Mouse (Mus musculus): ENCODE results near the gene Spaca4. TPM values are rescaled to one million over a fixed set of nuclear protein-coding genes. Genes with fewer than 3 reads are reported as not detected.

Spaca4 gene
- total and polyA plus RNA-seq, 3 experiments = 0.38 TPM; not detected in 2

GRCm38 (mm10) chr7:45715090-45715708 lies 10.4 kb downstream of the Spaca4 start, which contains the start of gene Rpl18:
Gene Rpl18, plus strand, starts transcription at chr7:45715457.
- no peaks in the 10 kb centered on the region for H3K9me3 ChIP-seq (replicated peaks; ENCODE audit: insufficient read depth, low read length)
- H3K36me3 ChIP-seq (ENCODE audit: control insufficient read depth in 1 of 2, insufficient read depth in 2 of 2, low read length in 2 of 2) = peaks cover 0 to 2% of the 10 kb centered on the region in 2 experiments; a peak in 2 of 4 replicates
- H3K4me1 ChIP-seq (ENCODE audit: control insufficient read depth in 1 of 2, insufficient read depth in 2 of 2, low read length in 2 of 2) = peaks cover 0 to 5% of the 10 kb centered on the region in 2 experiments; a peak in 1 of 4 replicates
- peak; percentile 98 for DNase-seq (ENCODE audit: low read depth, low spot score)
- H3K4me3 ChIP-seq (ENCODE audit: control insufficient read depth in 1 of 2, insufficient read depth in 1 of 2, low read depth in 2 of 2, low read length in 2 of 2) = peak within 1 kb of the TSS; percentile 71
- peak within 1 kb of the TSS; percentile 96 for H3K27ac ChIP-seq (ENCODE audit: control insufficient read depth, low read depth, low read length)
- H3K27me3 ChIP-seq (ENCODE audit: control insufficient read depth in 1 of 2, insufficient read depth in 2 of 2, low read length in 2 of 2) = no peaks in the 10 kb centered on the region
- H3K9ac ChIP-seq (ENCODE audit: control insufficient read depth, low read depth, low read length, poor library complexity, severe bottlenecking) = peak within 1 kb of the TSS; percentile 99
- peaks cover 48% of the 10 kb centered on the region for H3K79me2 ChIP-seq (ENCODE audit: control insufficient read depth, insufficient read depth, low read length, poor library complexity)
- TF ChIP-seq ZC3H11A (IDR thresholded peaks at IDR 0.05; ENCODE audit: low read depth, low read length) (no peak), MXI1 (IDR thresholded peaks at IDR 0.05; ENCODE audit: low read depth, low read length) (peak; percentile 73), ZMIZ1 (IDR thresholded peaks at IDR 0.05; ENCODE audit: low read depth, low read length) (peak; percentile 40; the same call in 1 of the 2 replicates), RCOR1 (IDR thresholded peaks at IDR 0.05; ENCODE audit: low read depth, low read length) (no peak), KAT2A (conservative IDR thresholded peaks at IDR 0.05; ENCODE audit: low read depth, low read length) (peak; percentile 67), CHD2 (IDR thresholded peaks at IDR 0.05; ENCODE audit: low read length) (peak; percentile 50; the same call in 1 of the 2 replicates), SIN3A (IDR thresholded peaks at IDR 0.05; ENCODE audit: low read length) (peak; percentile 97), NRF1 (IDR thresholded peaks at IDR 0.05; ENCODE audit: insufficient read depth, low read depth, low read length, poor library complexity, severe bottlenecking) (peak; percentile 52; the same call in 1 of the 2 replicates), ETS1 (IDR thresholded peaks at IDR 0.05; ENCODE audit: low read depth, low read length) (peak; percentile 73; the same call in 1 of the 2 replicates), HCFC1 (IDR thresholded peaks at IDR 0.05; ENCODE audit: low read depth, low read length) (peak; percentile 97), GABPA (IDR thresholded peaks at IDR 0.05; ENCODE audit: low read depth, low read length) (0 out of 2 replicates have a peak, but pooled peaks have one; percentile 30), USF2 (IDR thresholded peaks at IDR 0.05; ENCODE audit: borderline replicate concordance in 1 of 2, insufficient read depth in 1 of 2, low read depth in 1 of 2, low read length in 2 of 2) (no peak), POLR2AphosphoS2 (IDR thresholded peaks at IDR 0.05; ENCODE audit: low read length) (peak; percentile 90), MAFK (IDR thresholded peaks at IDR 0.05; ENCODE audit: borderline replicate concordance, low read depth, low read length) (no peak), RAD21 (IDR thresholded peaks at IDR 0.05; ENCODE audit: low read depth, low read length) (no peak), MAX (IDR thresholded peaks at IDR 0.05; ENCODE audit: low read length) (peak; percentile 42; the same call in 1 of the 2 replicates), NELFE (IDR thresholded peaks at IDR 0.05; ENCODE audit: low read depth, low read length) (peak; percentile 47), ELF1 (IDR thresholded peaks at IDR 0.05; ENCODE audit: low read depth, low read length) (peak; percentile 52; the same call in 1 of the 2 replicates), CHD1 (IDR thresholded peaks at IDR 0.05; ENCODE audit: low read depth, low read length) (no peak), TCF12 (IDR thresholded peaks at IDR 0.05; ENCODE audit: low read depth, low read length) (peak; percentile 35; the same call in 1 of the 2 replicates), JUND (IDR thresholded peaks at IDR 0.05; ENCODE audit: low read depth, low read length) (no peak), POLR2A (IDR thresholded peaks at IDR 0.05; ENCODE audit: control insufficient read depth in 1 of 2, insufficient read depth in 1 of 2, low read depth in 1 of 2, low read length in 2 of 2, poor library complexity in 1 of 2) (peak; percentile 58 to 68; a peak in 2 of 4 replicates), MAZ (IDR thresholded peaks at IDR 0.05; ENCODE audit: low read depth, low read length) (peak; percentile 94; the same call in 1 of the 2 replicates), CTCF (IDR thresholded peaks at IDR 0.05 in 2 of 3, conservative IDR thresholded peaks at IDR 0.05 in 1 of 3; ENCODE audit: control insufficient read depth in 1 of 3, insufficient read depth in 1 of 3, low read depth in 2 of 3, low read length in 3 of 3, poor library complexity in 1 of 3, severe bottlenecking in 1 of 3) (no peak), GATA1 (IDR thresholded peaks at IDR 0.05; ENCODE audit: low read depth, low read length) (no peak), MEF2A (IDR thresholded peaks at IDR 0.05; ENCODE audit: extremely low read depth, insufficient replicate concordance, low read depth, low read length, poor library complexity, severe bottlenecking) (no peak), BHLHE40 (IDR thresholded peaks at IDR 0.05; ENCODE audit: borderline replicate concordance, low read depth, low read length) (no peak), SMC3 (IDR thresholded peaks at IDR 0.05; ENCODE audit: low read depth, low read length) (no peak), UBTF (IDR thresholded peaks at IDR 0.05; ENCODE audit: borderline replicate concordance, insufficient read depth, low read depth, low read length) (no peak), ZKSCAN1 (IDR thresholded peaks at IDR 0.05; ENCODE audit: low read depth, low read length) (no peak), TAL1 (IDR thresholded peaks at IDR 0.05; ENCODE audit: low read length) (no peak), E2F4 (IDR thresholded peaks at IDR 0.05; ENCODE audit: borderline replicate concordance, low read depth, low read length) (no peak), POLR2AphosphoS5 (IDR thresholded peaks at IDR 0.05; ENCODE audit: borderline replicate concordance, low read depth, low read length) (no peak), EP300 (IDR thresholded peaks at IDR 0.05; ENCODE audit: low read depth in 1 of 2, low read length in 2 of 2) (no peak), TBP (IDR thresholded peaks at IDR 0.05; ENCODE audit: low read depth, low read length) (peak; percentile 62), USF1 (IDR thresholded peaks at IDR 0.05; ENCODE audit: low read depth, low read length) (no peak)

All from MEL (cell line).